Mouse (Mus musculus): ENCODE results near the gene Klk11. TPM values are rescaled to one million over a fixed set of nuclear protein-coding genes. Genes with fewer than 3 reads are reported as not detected.

Gene Klk11
- polyA plus RNA-seq (2012; rRNA removed) = 0.73 TPM in 1 of 2 replicates, not detected in the other

GRCm38 (mm10) chr7:43774364-43774763 lies at the start of gene Klk11:
TSS of gene Klk11 (plus strand) at chr7:43774604.

GRCm38 (mm10) chr7:43768597-43768996 lies 5.8 kb upstream of the Klk11 start, which contains the start of gene Klk12:
TSS of gene Klk12 (plus strand) at chr7:43768897.

GRCm38 (mm10) chr7:43780746-43781145 lies 6.3 kb downstream of the Klk11 start, which contains the start of gene Klk10:
TSS of gene Klk10 (plus strand) at chr7:43781035.

GRCm38 (mm10) chr7:43791591-43791990 lies 17.2 kb downstream of the Klk11 start, which contains the start of gene Klk9:
TSS of gene Klk9 (plus strand) at chr7:43791891.

GRCm38 (mm10) chr7:43797333-43797769 lies 22.9 kb downstream of the Klk11 start, which contains the start of gene Klk8:
TSS of gene Klk8 (plus strand) at chr7:43797577.

GRCm38 (mm10) chr7:43810994-43811393 lies 36.6 kb downstream of the Klk11 start, which contains the start of gene Klk7:
TSS of gene Klk7 (plus strand) at chr7:43811294.

GRCm38 (mm10) chr7:43824199-43824598 lies 49.8 kb downstream of the Klk11 start, which contains the start of gene Klk6:
TSS of gene Klk6 (plus strand) at chr7:43824499.

Other genes with a start within 250 kb of the Klk11 start
- 0.93 and 1.6 TPM in 2 replicates for gene Cd33, start 230.2 kb upstream of the Klk11 start, polyA plus RNA-seq (2012; rRNA removed)
- 13.1 and 13.3 TPM in 2 replicates for gene Zfp658, start 212.3 kb upstream of the Klk11 start, polyA plus RNA-seq (2012; rRNA removed)
- 8.7 and 9.2 TPM in 2 replicates for gene Zfp719, start 195.0 kb upstream of the Klk11 start, polyA plus RNA-seq (2012; rRNA removed)
- 0.27 and 0.33 TPM in 2 replicates for gene Zfp819, start 167.4 kb upstream of the Klk11 start, polyA plus RNA-seq (2012; rRNA removed)
- 0.03 and 0.08 TPM in 2 replicates for gene Ceacam18, start 139.9 kb upstream of the Klk11 start, polyA plus RNA-seq (2012; rRNA removed)
- 0.16 and 0.19 TPM in 2 replicates for gene Siglece, start 114.4 kb upstream of the Klk11 start, polyA plus RNA-seq (2012; rRNA removed)
- gene Ctu1, start 102.6 kb upstream of the Klk11 start, polyA plus RNA-seq (2012; rRNA removed) = 26.2 and 27.5 TPM in 2 replicates
- gene Klk14, start 84.2 kb upstream of the Klk11 start, polyA plus RNA-seq (2012; rRNA removed) = 0.08 TPM in 1 of 2 replicates, not detected in the other
- 0.07 and 0.16 TPM in 2 replicates for gene Klk13, start 62.0 kb upstream of the Klk11 start, polyA plus RNA-seq (2012; rRNA removed)
- not detected in 2 replicates for gene Klk12, start 5.7 kb upstream of the Klk11 start, polyA plus RNA-seq (2012; rRNA removed)
- 0.07 and 0.28 TPM in 2 replicates for gene Klk10, start 6.4 kb downstream of the Klk11 start, polyA plus RNA-seq (2012; rRNA removed)
- gene Klk9, start 17.3 kb downstream of the Klk11 start, polyA plus RNA-seq (2012; rRNA removed) = not detected in 2 replicates
- gene Klk8, start 23.0 kb downstream of the Klk11 start, polyA plus RNA-seq (2012; rRNA removed) = 10.5 and 12.3 TPM in 2 replicates
- gene Klk7, start 36.7 kb downstream of the Klk11 start, polyA plus RNA-seq (2012; rRNA removed) = 0.21 and 0.25 TPM in 2 replicates
- gene Klk6, start 49.9 kb downstream of the Klk11 start, polyA plus RNA-seq (2012; rRNA removed) = not detected in 2 replicates
- gene Klk5, start 67.4 kb downstream of the Klk11 start, polyA plus RNA-seq (2012; rRNA removed) = not detected in 2 replicates
- gene Klk4, start 106.6 kb downstream of the Klk11 start, polyA plus RNA-seq (2012; rRNA removed) = 0.18 and 0.59 TPM in 2 replicates
- gene Klk15, start 159.1 kb downstream of the Klk11 start, polyA plus RNA-seq (2012; rRNA removed) = not detected in 2 replicates
- not detected in 2 replicates for gene Klk1b8, start 176.1 kb downstream of the Klk11 start, polyA plus RNA-seq (2012; rRNA removed)
- not detected in 2 replicates for gene Klk1b1, start 192.1 kb downstream of the Klk11 start, polyA plus RNA-seq (2012; rRNA removed)
- not detected in 2 replicates for gene Klk1b9, start 201.5 kb downstream of the Klk11 start, polyA plus RNA-seq (2012; rRNA removed)
- gene Klk1b11, start 221.3 kb downstream of the Klk11 start, polyA plus RNA-seq (2012; rRNA removed) = not detected in 2 replicates
- gene Klk1b26, start 237.6 kb downstream of the Klk11 start, polyA plus RNA-seq (2012; rRNA removed) = 0.08 TPM in 1 of 2 replicates, not detected in the other